Mouse (Mus musculus) cerebellum, adult 2 months (tissue): ENCODE data around the gene Mapk1. TPM values are rescaled to one million over a fixed set of nuclear protein-coding genes. Genes with fewer than 3 reads are reported as not detected.

ENCODE experiments used
- DNase-seq, 2 experiments: peaks; one replicate each; pipeline ENCODE4 v3.0.0; 2021
- H3K27ac ChIP-seq: fragments of 200-500 bp; 2 replicates; pipeline ENCODE4 v1.5.1; 2012; ENCODE audit warnings: low read length, control low read depth, inconsistent platforms; ENCODE audit not compliant: insufficient read depth
- H3K27me3 ChIP-seq: fragments of 200-500 bp; 2 replicates; pipeline ENCODE4 v1.6.1; 2012; ENCODE audit warnings: inconsistent platforms, mild to moderate bottlenecking, low read length, moderate library complexity; ENCODE audit not compliant: control insufficient read depth, insufficient read depth
- H3K4me1 ChIP-seq: fragments of 200-500 bp; 2 replicates; pipeline ENCODE4 v1.6.1; 2011; ENCODE audit warnings: low read length; ENCODE audit not compliant: control insufficient read depth, insufficient read depth
- H3K4me3 ChIP-seq: fragments of 200-500 bp; replicated peaks from 2 replicates; pipeline ENCODE3; 2011; ENCODE audit warnings: mild to moderate bottlenecking, low read depth, low read length, control low read depth; ENCODE audit not compliant: insufficient read depth
- CTCF ChIP-seq: fragments of 200-500 bp; IDR thresholded peaks from 2 replicates; pipeline ENCODE4 v1.5.1; 2011; ENCODE audit warnings: low read depth, mild to moderate bottlenecking, control low read depth, low read length, moderate library complexity, borderline replicate concordance; ENCODE audit not compliant: insufficient read depth
- POLR2A ChIP-seq: fragments of 200-500 bp; IDR thresholded peaks from 2 replicates; pipeline ENCODE4 v1.6.1; 2011; ENCODE audit warnings: low read length, control low read depth, borderline replicate concordance; ENCODE audit not compliant: insufficient read depth
- WGBS: fragments of 180-500 bp; shearing (Covaris S2); methylation state at CpG from one replicate; pipeline ENCODE4 v1.1.7; 2018; 5-methylcytosine and 5-hydroxymethylcytosine counted together
- polyA plus RNA-seq: library from polyadenylated mRNA; depleted of rRNA; stranded (reverse); fragments of >200 nt; gene quantifications from 2 replicates; pipeline ENCODE4 v1.2.3, GENCODE M21; 2012; rRNA removed

The Mapk1 gene
- 154 and 162 TPM in 2 replicates for polyA plus RNA-seq

DNA sequence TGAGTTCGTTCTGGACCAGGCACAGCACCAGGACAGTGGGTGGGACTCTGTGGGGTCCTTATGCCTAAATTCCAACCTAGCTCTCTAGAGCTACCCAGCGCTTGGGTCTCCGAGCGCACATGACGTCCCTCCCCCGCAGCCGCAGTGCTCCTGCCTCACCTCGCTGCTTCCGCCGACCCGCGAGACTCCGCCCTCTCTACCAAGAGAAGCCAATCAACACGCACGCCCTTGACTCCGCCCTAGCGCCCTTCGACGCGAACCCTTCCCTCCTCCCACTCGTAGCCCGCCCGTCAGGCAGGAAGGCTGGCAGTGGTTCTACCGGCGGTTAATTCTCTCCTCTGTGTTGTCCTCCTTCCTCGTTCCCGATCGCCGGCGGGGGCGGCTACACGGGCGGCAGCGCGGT, at the start of gene Mapk1:
TSS of gene Mapk1 (plus strand) at position 252 of the 403 bp plus-strand sequence.
- peak within 1 kb of the TSS; percentile 77 for H3K27ac ChIP-seq

DNA sequence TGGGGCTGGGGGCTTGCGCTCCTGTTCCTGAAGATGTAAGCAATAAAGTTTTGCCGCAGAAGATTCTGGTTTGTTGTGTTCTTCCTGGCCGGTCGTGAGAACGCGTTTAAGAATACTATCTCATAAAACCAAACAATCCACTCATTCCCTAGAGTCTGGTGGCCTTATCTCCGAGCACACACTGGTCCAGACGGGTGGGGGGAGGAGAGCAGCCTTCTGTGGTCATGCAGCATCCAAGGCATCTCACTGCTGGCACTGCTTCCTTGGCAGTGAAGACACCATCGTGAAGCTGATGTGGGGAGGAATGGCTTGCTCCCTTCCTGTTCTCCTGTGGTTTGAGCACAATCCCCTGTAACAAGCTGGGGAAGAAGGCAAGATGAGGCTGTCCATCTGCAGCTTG, 43.6 kb upstream of the Mapk1 start:
- WGBS, result 76% methylated on average over 9 of the region's 9 CpGs
- H3K4me1 ChIP-seq, result no peaks in the 10 kb centered on the region
- no peak overlapping the region for H3K27ac ChIP-seq
- TF ChIP-seq POLR2A, result no peak
- TF ChIP-seq CTCF, result no peak
- no peaks in the 10 kb centered on the region for H3K27me3 ChIP-seq
- DNase-seq, result no peak
- H3K4me3 ChIP-seq, result no peak overlapping the region

More for the DNA sequence above, at the start of gene Mapk1:
- under 1% methylated on average over 35 of the region's 35 CpGs for WGBS
- TF ChIP-seq POLR2A, result peak; percentile 98
- TF ChIP-seq CTCF, result no peak
- no peaks in the 10 kb centered on the region for H3K27me3 ChIP-seq
- DNase-seq, result peak; percentile 96
- peak within 1 kb of the TSS; percentile 99 for H3K4me3 ChIP-seq
- no peaks in the 10 kb centered on the region; the same call in 1 of the 2 replicates for H3K4me1 ChIP-seq

DNA sequence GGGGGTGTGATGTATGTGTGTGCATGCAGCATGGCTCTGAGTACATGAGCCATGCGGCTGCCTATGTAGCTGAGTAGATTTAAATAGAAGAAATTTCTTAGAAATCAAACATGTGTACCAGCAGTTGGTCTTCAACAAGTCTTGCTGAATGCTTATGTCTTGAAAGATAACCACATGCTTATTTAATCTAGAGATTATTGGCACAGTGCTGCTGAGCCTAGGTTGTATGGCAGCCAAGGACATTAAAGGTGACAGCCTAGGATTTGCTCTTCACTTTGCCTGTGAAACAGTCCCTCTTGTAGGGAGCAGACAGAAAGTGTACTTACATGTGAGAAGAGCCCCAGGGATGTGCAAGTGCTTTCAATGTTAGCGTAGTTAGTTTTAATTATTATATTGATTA, 42.1 kb upstream of the Mapk1 start:
- TF ChIP-seq CTCF, result no peak
- no peak for TF ChIP-seq POLR2A
- WGBS, result 93% methylated on average over 2 of the region's 2 CpGs
- Histone ChIP-seq H3K27ac (no peak overlapping the region), H3K4me1 (no peaks in the 10 kb centered on the region), H3K4me3 (no peak overlapping the region), H3K27me3 (no peaks in the 10 kb centered on the region)
- no peak for DNase-seq

DNA sequence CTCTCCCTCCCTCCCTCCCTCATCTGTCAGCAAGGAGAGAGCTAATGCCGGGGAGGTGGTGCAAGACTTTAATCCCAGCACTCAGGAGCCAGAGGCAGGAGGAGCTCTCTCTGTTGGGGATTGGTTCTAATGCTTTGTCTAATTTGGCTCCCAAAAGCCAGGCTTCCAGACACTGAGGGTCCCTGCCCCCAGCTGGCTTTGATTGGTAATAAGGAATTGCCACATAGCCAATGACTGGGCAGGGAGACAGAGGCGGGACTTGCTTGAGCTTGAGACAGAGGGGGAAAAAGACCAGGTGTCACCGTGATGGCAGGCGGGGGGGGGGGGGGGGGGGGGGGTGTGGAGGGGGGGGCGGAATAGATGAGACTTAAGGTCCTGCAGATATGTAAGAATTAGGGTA, 24.6 kb upstream of the Mapk1 start:
- no peak for DNase-seq
- H3K27ac ChIP-seq, result no peak overlapping the region
- 25% methylated on average over 5 of the region's 5 CpGs for WGBS
- no peaks in the 10 kb centered on the region for H3K27me3 ChIP-seq
- no peak overlapping the region for H3K4me3 ChIP-seq
- TF ChIP-seq POLR2A (no peak), CTCF (no peak)
- no peaks in the 10 kb centered on the region for H3K4me1 ChIP-seq

DNA sequence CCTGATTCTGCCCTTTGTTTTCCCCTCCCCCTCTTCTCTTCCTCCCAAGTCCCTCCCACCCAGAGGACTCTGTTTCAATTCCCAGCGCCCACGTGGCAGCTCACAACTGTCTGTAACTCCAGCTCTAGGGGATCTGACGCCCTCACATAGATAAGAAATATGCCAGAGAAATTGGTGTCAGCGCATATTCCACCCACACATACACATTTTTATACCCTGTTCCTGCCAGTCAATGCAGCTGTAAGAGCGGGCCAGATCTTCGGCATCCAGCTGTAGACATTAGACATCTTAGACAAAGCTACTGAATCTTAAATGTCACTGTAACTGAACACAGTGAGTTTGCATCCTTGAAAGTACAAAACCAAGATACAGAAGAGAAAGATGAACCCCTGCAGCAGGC, 23.3 kb upstream of the Mapk1 start:
- H3K4me1 ChIP-seq, result no peaks in the 10 kb centered on the region
- H3K4me3 ChIP-seq, result no peak overlapping the region
- H3K27me3 ChIP-seq, result no peaks in the 10 kb centered on the region
- DNase-seq, result no peak
- WGBS, result 92% methylated on average over 6 of the region's 6 CpGs
- H3K27ac ChIP-seq, result no peak overlapping the region
- TF ChIP-seq POLR2A (no peak), CTCF (no peak)

DNA sequence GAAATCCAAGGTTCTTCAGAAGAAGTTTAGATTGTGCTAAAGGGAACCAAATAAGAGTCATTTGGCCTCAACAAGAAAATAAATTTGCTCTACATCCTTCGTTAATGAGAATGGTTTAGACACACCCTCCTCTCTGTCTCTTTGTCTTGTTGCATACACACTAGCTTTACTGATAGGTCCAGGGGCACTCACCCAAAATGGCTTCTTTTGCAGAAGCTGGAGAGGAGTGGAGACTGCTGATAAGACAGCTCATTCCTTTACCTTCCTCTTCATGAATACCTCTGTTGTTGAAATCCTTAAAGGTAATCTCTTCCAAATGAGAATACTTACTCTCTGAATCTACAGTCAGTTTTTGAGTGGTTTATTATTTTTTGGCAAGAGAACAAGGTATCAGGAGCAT, 18.0 kb upstream of the Mapk1 start:
- WGBS, result 68% methylated on average over 1 of the region's 1 CpGs
- DNase-seq, result no peak
- no peak overlapping the region for H3K4me3 ChIP-seq
- H3K27ac ChIP-seq, result no peak overlapping the region
- H3K27me3 ChIP-seq, result no peaks in the 10 kb centered on the region
- no peaks in the 10 kb centered on the region for H3K4me1 ChIP-seq
- TF ChIP-seq POLR2A (no peak), CTCF (no peak)

DNA sequence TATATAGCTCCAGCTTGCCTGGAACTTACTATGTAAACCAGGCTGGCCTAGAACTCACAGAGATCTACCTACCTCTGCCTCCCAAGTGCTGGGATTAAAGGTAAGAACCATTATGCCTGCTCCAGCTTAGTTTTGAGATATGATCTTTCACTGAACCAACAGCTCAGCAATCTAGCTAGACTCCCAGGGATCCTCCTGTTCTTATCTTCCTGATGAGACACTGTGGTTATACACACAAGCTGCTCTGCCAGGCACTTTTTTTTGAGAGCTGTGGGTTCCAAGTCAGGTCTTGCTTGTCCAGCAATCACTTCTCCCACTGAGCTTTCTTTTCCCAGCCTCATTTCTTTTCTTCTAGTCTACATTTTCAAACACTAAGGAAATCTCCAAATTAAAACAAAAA, 16.9 kb upstream of the Mapk1 start:
- Histone ChIP-seq H3K4me3 (no peak overlapping the region), H3K4me1 (no peaks in the 10 kb centered on the region), H3K27ac (no peak overlapping the region), H3K27me3 (no peaks in the 10 kb centered on the region)
- DNase-seq, result no peak
- TF ChIP-seq CTCF (no peak), POLR2A (no peak)

DNA sequence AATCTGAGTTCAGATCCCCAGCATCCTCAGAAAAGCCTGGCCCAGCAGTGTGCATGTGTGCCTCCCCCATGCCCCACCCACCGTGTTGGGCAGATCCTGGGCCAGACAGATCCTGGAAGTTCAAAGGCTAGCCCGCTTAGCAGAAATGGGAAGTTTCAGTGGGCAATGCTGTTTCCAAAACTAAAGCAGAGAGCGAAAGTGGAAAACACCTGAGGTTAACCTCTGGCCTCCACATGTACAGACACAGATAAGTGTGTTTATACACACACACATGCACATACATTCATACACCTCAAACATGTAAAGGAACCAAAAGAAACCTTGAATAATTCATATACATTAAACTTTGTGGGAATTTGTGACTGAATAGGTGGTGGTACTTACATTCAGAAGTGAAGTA, 5.1 kb upstream of the Mapk1 start:
- no peak for TF ChIP-seq CTCF
- TF ChIP-seq POLR2A, result no peak
- no peak for DNase-seq
- H3K27me3 ChIP-seq, result no peaks in the 10 kb centered on the region
- WGBS, result 87% methylated on average over 3 of the region's 3 CpGs
- H3K27ac ChIP-seq, result no peak overlapping the region
- H3K4me3 ChIP-seq, result no peak overlapping the region
- no peaks in the 10 kb centered on the region for H3K4me1 ChIP-seq

DNA sequence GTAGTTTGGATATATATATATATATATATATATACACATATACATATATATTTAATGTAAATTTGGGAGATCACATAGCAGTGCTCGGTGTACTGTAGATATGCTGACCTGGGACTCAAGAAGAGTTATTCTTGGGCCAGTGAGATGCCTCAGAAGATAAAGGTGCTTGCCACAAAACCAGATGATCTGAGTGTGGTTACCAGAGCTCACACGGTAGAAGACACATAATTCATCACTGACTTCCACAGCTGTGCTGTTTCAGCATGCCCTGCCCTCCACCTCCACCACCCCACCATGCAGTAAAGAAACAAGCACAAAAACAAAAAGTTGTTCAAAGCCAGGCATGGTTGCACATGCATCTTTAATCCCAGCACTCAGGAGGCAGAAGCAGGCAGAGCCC, 4.4 kb upstream of the Mapk1 start:
- no peaks in the 10 kb centered on the region for H3K4me1 ChIP-seq
- 86% methylated on average over 2 of the region's 2 CpGs for WGBS
- no peaks in the 10 kb centered on the region for H3K27me3 ChIP-seq
- H3K27ac ChIP-seq, result no peak overlapping the region
- no peak for TF ChIP-seq CTCF
- TF ChIP-seq POLR2A, result no peak
- no peak overlapping the region for H3K4me3 ChIP-seq
- DNase-seq, result no peak
